Mouse (Mus musculus) MEL (cell line): Measurements from ENCODE around the gene Mlxip. TPM values are rescaled to one million over a fixed set of nuclear protein-coding genes. Genes with fewer than 3 reads are reported as not detected.
A peak's percentile ranks its signal among the peaks of the same experiment; 100 is the strongest.

ENCODE experiments used
- DNase-seq: peaks from one replicate; pipeline ENCODE4 v3.0.0; 2011; ENCODE audit warnings: low read depth, low spot score
- H3K27ac ChIP-seq: 2 replicates; pipeline ENCODE4 v1.5.1; 2012; ENCODE audit warnings: low read depth, mild to moderate bottlenecking, control low read depth, low read length, moderate library complexity; ENCODE audit not compliant: control insufficient read depth
- H3K27me3 ChIP-seq, 2 experiments: fragments of 150-350 bp in 1 of 2; sonication (generic) in 1 of 2; 2 replicates each; pipeline ENCODE4 v1.6.1; 2012; ENCODE audit warnings: low read length in 2 of 2, mild to moderate bottlenecking in 2 of 2, improper control_type of control experiment in 1 of 2, moderate library complexity in 1 of 2; ENCODE audit not compliant: insufficient read depth in 2 of 2, control insufficient read depth in 1 of 2
- H3K36me3 ChIP-seq, 2 experiments: 2 replicates each; pipeline ENCODE4 v1.6.1; 2012 to 2014; ENCODE audit warnings: low read length in 2 of 2, improper control_type of control experiment in 1 of 2, inconsistent platforms in 1 of 2, mild to moderate bottlenecking in 1 of 2; ENCODE audit not compliant: insufficient read depth in 2 of 2, control insufficient read depth in 1 of 2
- H3K4me1 ChIP-seq, 2 experiments: fragments of 150-350 bp in 1 of 2; sonication (generic) in 1 of 2; 2 replicates each; pipeline ENCODE4 v1.6.1; 2012; ENCODE audit warnings: low read length in 2 of 2, improper control_type of control experiment in 1 of 2, mild to moderate bottlenecking in 1 of 2; ENCODE audit not compliant: insufficient read depth in 2 of 2, control insufficient read depth in 1 of 2
- H3K4me3 ChIP-seq, 2 experiments: fragments of 150-350 bp in 1 of 2; sonication (generic) in 1 of 2; 2 replicates each; pipeline ENCODE4 v1.5.1; 2012; ENCODE audit warnings: low read depth in 2 of 2, low read length in 2 of 2, mild to moderate bottlenecking in 2 of 2, moderate library complexity in 2 of 2, control low read depth in 1 of 2, improper control_type of control experiment in 1 of 2; ENCODE audit not compliant: control insufficient read depth in 1 of 2, insufficient read depth in 1 of 2
- H3K79me2 ChIP-seq: 2 replicates; pipeline ENCODE4 v1.6.1; 2012; ENCODE audit warnings: mild to moderate bottlenecking, low read length, moderate library complexity; ENCODE audit not compliant: control insufficient read depth, poor library complexity, insufficient read depth
- H3K9ac ChIP-seq: 2 replicates; pipeline ENCODE4 v1.6.1; 2012; ENCODE audit warnings: low read depth, mild to moderate bottlenecking, control low read depth, low read length, moderate library complexity; ENCODE audit not compliant: control insufficient read depth, poor library complexity, severe bottlenecking
- H3K9me3 ChIP-seq: fragments of 150-350 bp; sonication (generic); replicated peaks from 2 replicates; pipeline ENCODE4 v1.6.1; 2012; ENCODE audit warnings: mild to moderate bottlenecking, low read length, improper control_type of control experiment, moderate library complexity; ENCODE audit not compliant: insufficient read depth
- BHLHE40 ChIP-seq: IDR thresholded peaks from 2 replicates; pipeline ENCODE4 v1.6.1; 2012; ENCODE audit warnings: low read depth, mild to moderate bottlenecking, inconsistent platforms, low read length, improper control_type of control experiment, borderline replicate concordance
- CTCF ChIP-seq, 3 experiments: IDR thresholded peaks in 2 of 3; conservative IDR thresholded peaks in 1 of 3; 2 replicates each; pipeline ENCODE4 v1.5.1; 2011 to 2012; ENCODE audit warnings: low read length in 3 of 3, low read depth in 2 of 3, mild to moderate bottlenecking in 2 of 3, improper control_type of control experiment in 1 of 3, inconsistent platforms in 1 of 3, mixed read lengths in 1 of 3, moderate library complexity in 1 of 3; ENCODE audit not compliant: control insufficient read depth in 1 of 3, insufficient read depth in 1 of 3, poor library complexity in 1 of 3, severe bottlenecking in 1 of 3
- ELF1 ChIP-seq: IDR thresholded peaks from 2 replicates; pipeline ENCODE4 v1.6.1; 2014; ENCODE audit warnings: low read depth, mild to moderate bottlenecking, inconsistent platforms, low read length, improper control_type of control experiment, moderate library complexity
- ETS1 ChIP-seq: IDR thresholded peaks from 2 replicates; pipeline ENCODE4 v1.6.1; 2012; ENCODE audit warnings: low read depth, mild to moderate bottlenecking, inconsistent platforms, low read length, improper control_type of control experiment, moderate library complexity
- GABPA ChIP-seq: IDR thresholded peaks from 2 replicates; pipeline ENCODE4 v1.6.1; 2012; ENCODE audit warnings: low read depth, mild to moderate bottlenecking, inconsistent platforms, low read length, improper control_type of control experiment, moderate library complexity
- GATA1 ChIP-seq: IDR thresholded peaks from 2 replicates; pipeline ENCODE4 v1.6.1; 2011; ENCODE audit warnings: low read depth, low read length, improper control_type of control experiment
- HCFC1 ChIP-seq: IDR thresholded peaks from 2 replicates; pipeline ENCODE4 v1.6.1; 2012; ENCODE audit warnings: low read depth, mild to moderate bottlenecking, inconsistent platforms, low read length, improper control_type of control experiment, moderate library complexity
- JUND ChIP-seq: IDR thresholded peaks from 2 replicates; pipeline ENCODE4 v1.6.1; 2011; ENCODE audit warnings: low read depth, mild to moderate bottlenecking, improper control_type of control experiment, low read length
- MAZ ChIP-seq: IDR thresholded peaks from 2 replicates; pipeline ENCODE4 v1.6.1; 2012; ENCODE audit warnings: low read depth, mild to moderate bottlenecking, inconsistent platforms, low read length, improper control_type of control experiment
- MYB ChIP-seq: IDR thresholded peaks from 2 replicates; pipeline ENCODE4 v1.6.1; 2011; ENCODE audit warnings: mild to moderate bottlenecking, low read depth, low read length, improper control_type of control experiment
- MYC ChIP-seq: IDR thresholded peaks from 2 replicates; pipeline ENCODE4 v1.6.1; 2011; ENCODE audit warnings: low read depth, mild to moderate bottlenecking, low read length, improper control_type of control experiment, moderate library complexity
- NRF1 ChIP-seq: IDR thresholded peaks from 2 replicates; pipeline ENCODE4 v1.6.1; 2014; ENCODE audit warnings: low read depth, mild to moderate bottlenecking, inconsistent platforms, low read length, improper control_type of control experiment, moderate library complexity; ENCODE audit not compliant: poor library complexity, insufficient read depth, severe bottlenecking
- POLR2AphosphoS2 ChIP-seq: IDR thresholded peaks from 2 replicates; pipeline ENCODE4 v1.6.1; 2011; ENCODE audit warnings: low read length, improper control_type of control experiment
- RAD21 ChIP-seq: IDR thresholded peaks from 2 replicates; pipeline ENCODE4 v1.6.1; 2011; ENCODE audit warnings: mild to moderate bottlenecking, low read depth, low read length, improper control_type of control experiment
- SIN3A ChIP-seq: IDR thresholded peaks from 2 replicates; pipeline ENCODE4 v1.6.1; 2012; ENCODE audit warnings: low read length, improper control_type of control experiment, inconsistent platforms
- SMC3 ChIP-seq: IDR thresholded peaks from 2 replicates; pipeline ENCODE4 v1.6.1; 2011; ENCODE audit warnings: low read depth, low read length, improper control_type of control experiment
- TAL1 ChIP-seq: IDR thresholded peaks from 2 replicates; pipeline ENCODE4 v1.6.1; 2012; ENCODE audit warnings: mild to moderate bottlenecking, inconsistent platforms, low read length, moderate library complexity, mixed read lengths
- TBP ChIP-seq: IDR thresholded peaks from 2 replicates; pipeline ENCODE4 v1.8.0; 2011; ENCODE audit warnings: low read depth, low read length, improper control_type of control experiment
- TCF12 ChIP-seq: IDR thresholded peaks from 2 replicates; pipeline ENCODE4 v1.6.1; 2014; ENCODE audit warnings: low read depth, mild to moderate bottlenecking, inconsistent platforms, low read length, improper control_type of control experiment, moderate library complexity
- USF1 ChIP-seq: IDR thresholded peaks from 2 replicates; pipeline ENCODE4 v1.6.1; 2014; ENCODE audit warnings: low read depth, mild to moderate bottlenecking, inconsistent platforms, low read length, improper control_type of control experiment, moderate library complexity
- USF2 ChIP-seq, 2 experiments: IDR thresholded peaks; 2 replicates each; pipeline ENCODE4 v1.6.1; 2011 to 2012; ENCODE audit warnings: improper control_type of control experiment in 2 of 2, low read length in 2 of 2, borderline replicate concordance in 1 of 2, inconsistent platforms in 1 of 2, low read depth in 1 of 2, mild to moderate bottlenecking in 1 of 2; ENCODE audit not compliant: insufficient read depth in 1 of 2
- ZC3H11A ChIP-seq: IDR thresholded peaks from 2 replicates; pipeline ENCODE4 v1.6.1; 2012; ENCODE audit warnings: low read depth, mild to moderate bottlenecking, inconsistent platforms, low read length, improper control_type of control experiment
- ZMIZ1 ChIP-seq: IDR thresholded peaks from 2 replicates; pipeline ENCODE4 v1.6.1; 2012; ENCODE audit warnings: low read depth, mild to moderate bottlenecking, inconsistent platforms, low read length, improper control_type of control experiment, moderate library complexity
- polyA plus RNA-seq, 2 experiments: library from polyadenylated mRNA; stranded (reverse) in 1 of 2; unstranded in 1 of 2; fragments of >175 nt in 1 of 2; fragments of >200 nt in 1 of 2; gene quantifications; 2 replicates each; pipeline versions ENCODE4 v1.2.1 to v1.2.4; 2012; ENCODE audit warnings: low replicate concordance in 2 of 2, low read depth in 1 of 2; ENCODE audit not compliant: insufficient read length in 2 of 2, insufficient read depth in 1 of 2, missing spikeins in 1 of 2
- total RNA-seq: library from RNA; depleted of rRNA; stranded (reverse); fragments of 300-350 nt; gene quantifications from 2 replicates; pipeline ENCODE4 v1.2.3, GENCODE M21; 2012

Gene Mlxip
- total and polyA plus RNA-seq, 3 experiments: 5.2 to 21.9 TPM; not detected in 1

- H3K9me3 ChIP-seq: no peaks in the 10 kb centered on the region
- no peak overlapping the region for H3K4me3 ChIP-seq
- H3K9ac ChIP-seq: no peak overlapping the region
- TF ChIP-seq HCFC1: no peak
- no peak for TF ChIP-seq SIN3A
- TF ChIP-seq SMC3: peak; percentile 91
- TF ChIP-seq CTCF (IDR thresholded peaks at IDR 0.05 in 2 of 3, conservative IDR thresholded peaks at IDR 0.05 in 1 of 3; ENCODE audit: control insufficient read depth in 1 of 3, insufficient read depth in 1 of 3, low read depth in 2 of 3, low read length in 3 of 3, poor library complexity in 1 of 3, severe bottlenecking in 1 of 3): peak; percentile 96 to 99 (median 98)
- peak; percentile 82 for TF ChIP-seq RAD21
- peak; percentile 74 for TF ChIP-seq ZC3H11A
- no peak for TF ChIP-seq GATA1
- no peak for TF ChIP-seq MYB
- TF ChIP-seq GABPA: no peak
- TF ChIP-seq ETS1: no peak
- 0 out of 2 replicates have a peak, but pooled peaks have one; percentile 31 for TF ChIP-seq MYC
- TF ChIP-seq TAL1: no peak
- TF ChIP-seq BHLHE40: no peak
- no peak for TF ChIP-seq NRF1
- no peak for TF ChIP-seq ELF1
- no peak for TF ChIP-seq JUND
- TF ChIP-seq USF2 (IDR thresholded peaks at IDR 0.05; ENCODE audit: borderline replicate concordance in 1 of 2, insufficient read depth in 1 of 2, low read depth in 1 of 2, low read length in 2 of 2): no peak
- no peak for TF ChIP-seq USF1
- TF ChIP-seq MAZ: no peak
- no peaks in the 10 kb centered on the region for H3K27me3 ChIP-seq
- no peaks in the 10 kb centered on the region for H3K4me1 ChIP-seq
- no peak overlapping the region for H3K27ac ChIP-seq
- no peaks in the 10 kb centered on the region for H3K79me2 ChIP-seq
- no peaks in the 10 kb centered on the region for H3K36me3 ChIP-seq
- peak; percentile 71 for DNase-seq
Measured at GRCm38 (mm10) chr5:123368869-123369488, 25.6 kb upstream of the Mlxip start.

GRCm38 (mm10) chr5:123370049-123370448 lies 24.5 kb upstream of the Mlxip start:
- no peak for DNase-seq
- Histone ChIP-seq H3K9me3 (no peaks in the 10 kb centered on the region), H3K4me3 (no peak overlapping the region), H3K79me2 (no peaks in the 10 kb centered on the region), H3K27ac (no peak overlapping the region), H3K4me1 (no peaks in the 10 kb centered on the region)
- TF ChIP-seq TCF12 (no peak), POLR2AphosphoS2 (no peak), ZMIZ1 (no peak), TBP (no peak)
- TF ChIP-seq, all 39 proteins: peak for 0
- Histone ChIP-seq H3K36me3 (no peaks in the 10 kb centered on the region), H3K27me3 (no peaks in the 10 kb centered on the region), H3K9ac (no peak overlapping the region)
